Mouse (Mus musculus) adrenal gland, postnatal 4 days (tissue): ENCODE measurements around the gene Mb21d2. TPM values are rescaled to one million over a fixed set of nuclear protein-coding genes. Genes with fewer than 3 reads are reported as not detected.

Source experiments
- DNase-seq, 2 experiments: peaks; one replicate each; pipeline ENCODE4 v3.0.0; 2021 to 2022; ENCODE audit warnings: low spot score in 2 of 2, mixed read lengths in 2 of 2
- total RNA-seq, 2 experiments: library from RNA; stranded (reverse); gene quantifications; 2 replicates each; pipeline ENCODE4 v1.2.3; 2021

Gene Mb21d2
- total RNA-seq, 2 experiments from 2014 or later, result 16.5 to 19.3 TPM

- no peak for DNase-seq
Measured at GRCm38 (mm10) chr16:28902620-28903565, 26.6 kb downstream of the Mb21d2 start.

GRCm38 (mm10) chr16:28899161-28899540 lies 30.3 kb downstream of the Mb21d2 start:
- DNase-seq, result no peak

- DNase-seq, result no peak
Measured at GRCm38 (mm10) chr16:28898509-28899160, 30.8 kb downstream of the Mb21d2 start.

GRCm38 (mm10) chr16:28896571-28896970 lies 32.9 kb downstream of the Mb21d2 start:
- no peak for DNase-seq

DNA sequence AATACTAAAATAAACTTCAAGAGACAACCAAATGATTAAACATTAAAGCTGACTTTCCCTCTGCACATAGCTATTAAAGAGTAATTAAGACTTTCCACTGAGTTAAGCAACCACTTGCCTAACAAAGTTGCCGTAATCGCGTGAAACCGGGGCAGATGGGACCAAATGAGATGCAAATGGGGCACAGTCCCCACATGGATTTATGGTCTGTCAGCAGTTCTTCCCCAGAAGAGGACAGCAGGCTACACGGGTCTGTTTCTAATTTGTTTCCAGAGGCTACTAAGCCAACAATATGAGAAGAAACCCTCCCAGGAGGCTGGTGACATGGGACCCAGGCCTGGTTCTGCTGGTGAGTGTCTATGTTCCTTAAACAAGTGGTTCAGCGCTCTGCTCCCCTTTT lies 34.6 kb downstream of the Mb21d2 start:
- no peak for DNase-seq

DNA sequence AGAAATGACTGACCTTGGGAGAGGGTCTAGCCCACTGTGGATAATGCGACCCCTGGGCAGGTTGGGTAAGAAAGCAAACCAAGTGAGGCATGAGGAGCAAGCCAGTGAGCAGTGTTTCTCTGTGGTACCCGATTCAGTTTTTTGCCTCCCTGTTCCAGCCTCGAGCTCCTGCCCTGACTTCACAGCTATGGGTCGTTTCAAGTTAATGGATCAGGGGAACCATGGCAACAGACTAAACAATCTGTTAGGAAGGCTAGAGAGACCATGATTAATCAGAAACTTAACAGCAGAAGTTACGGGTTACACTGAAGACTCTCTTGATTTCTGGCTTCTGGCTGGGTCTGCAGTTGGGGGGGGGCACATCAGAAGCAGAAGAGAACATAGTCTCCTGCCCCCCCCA lies 36.2 kb downstream of the Mb21d2 start:
- no peak for DNase-seq

- no peak for DNase-seq
Measured at GRCm38 (mm10) chr16:28886201-28886745, 43.2 kb downstream of the Mb21d2 start.

- no peak for DNase-seq
Measured at GRCm38 (mm10) chr16:28885474-28885873, 44.0 kb downstream of the Mb21d2 start.

GRCm38 (mm10) chr16:28884661-28885060 lies 44.8 kb downstream of the Mb21d2 start:
- DNase-seq, result no peak

DNA sequence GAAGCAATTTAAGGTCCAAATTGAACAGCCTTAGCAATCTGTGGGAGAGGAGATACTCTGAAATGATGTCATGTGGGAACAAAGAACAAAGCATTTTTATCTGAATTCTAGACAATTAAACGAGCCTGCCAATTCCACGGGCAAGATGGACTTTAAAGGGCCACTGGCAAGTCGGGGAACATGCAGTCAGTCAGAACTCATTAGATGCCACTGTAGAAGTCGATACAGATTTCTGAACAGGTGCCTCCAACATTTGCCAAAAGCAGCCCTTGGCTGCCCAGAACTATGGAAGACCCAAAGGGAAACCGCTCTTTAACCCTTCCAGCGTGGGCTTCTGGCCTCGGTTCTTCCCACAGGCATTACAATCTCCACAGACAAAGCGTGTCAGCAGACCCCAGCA lies 45.8 kb downstream of the Mb21d2 start:
- no peak for DNase-seq

DNA sequence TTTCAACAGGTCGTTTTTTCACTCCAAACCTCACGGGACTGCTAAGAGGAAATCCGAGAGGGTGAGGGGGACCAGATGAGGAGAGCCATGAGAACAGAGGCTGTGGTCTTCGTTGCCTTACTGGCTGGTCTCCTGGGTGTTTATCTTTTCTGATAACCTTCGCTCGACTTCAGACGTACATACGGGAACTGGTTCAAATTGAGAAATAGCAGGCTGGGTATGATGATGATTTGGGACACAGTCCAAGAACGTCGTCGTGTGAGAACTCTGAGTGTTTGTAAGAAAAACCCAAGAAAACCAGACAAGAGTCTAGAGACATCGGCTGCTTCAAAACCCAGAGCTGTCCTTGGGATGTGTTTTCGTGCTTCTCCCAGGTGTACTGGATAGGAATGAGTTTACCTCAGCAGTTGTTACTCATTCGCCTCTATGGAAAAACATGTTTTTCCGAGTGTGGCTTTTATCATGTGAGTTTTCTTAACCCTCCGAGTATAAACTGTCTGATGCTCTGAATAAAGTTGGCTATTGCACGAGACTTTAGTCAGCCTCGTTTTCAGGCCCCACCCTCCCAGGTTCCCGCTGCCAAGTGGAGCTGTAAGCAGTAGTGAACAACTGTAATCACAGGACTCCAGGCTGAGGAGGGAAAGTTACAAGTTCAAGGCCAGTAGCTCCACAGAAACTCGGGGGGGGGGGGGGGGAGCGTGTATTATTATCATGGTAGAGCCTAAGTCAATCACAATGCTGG lies 46.6 kb downstream of the Mb21d2 start:
- no peak for DNase-seq

DNA sequence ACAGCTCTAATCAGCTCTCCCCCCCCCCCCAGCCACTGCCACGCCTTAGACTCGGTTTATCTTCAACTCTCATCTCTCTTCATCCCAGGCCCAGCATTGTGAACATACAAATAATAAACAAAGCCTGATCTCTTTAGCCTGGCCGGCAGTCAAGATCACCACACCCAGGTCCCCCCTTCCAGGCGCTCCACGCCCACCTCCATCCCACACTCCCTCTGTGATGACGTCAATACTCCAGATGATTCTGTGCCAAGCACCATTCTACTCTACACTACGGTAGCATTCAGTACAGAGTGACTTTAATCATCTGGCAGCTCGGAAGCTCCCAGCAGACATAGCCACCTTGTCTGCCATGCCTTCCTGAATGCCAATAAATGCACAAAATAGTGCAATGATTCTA lies 47.7 kb downstream of the Mb21d2 start:
- no peak for DNase-seq

DNA sequence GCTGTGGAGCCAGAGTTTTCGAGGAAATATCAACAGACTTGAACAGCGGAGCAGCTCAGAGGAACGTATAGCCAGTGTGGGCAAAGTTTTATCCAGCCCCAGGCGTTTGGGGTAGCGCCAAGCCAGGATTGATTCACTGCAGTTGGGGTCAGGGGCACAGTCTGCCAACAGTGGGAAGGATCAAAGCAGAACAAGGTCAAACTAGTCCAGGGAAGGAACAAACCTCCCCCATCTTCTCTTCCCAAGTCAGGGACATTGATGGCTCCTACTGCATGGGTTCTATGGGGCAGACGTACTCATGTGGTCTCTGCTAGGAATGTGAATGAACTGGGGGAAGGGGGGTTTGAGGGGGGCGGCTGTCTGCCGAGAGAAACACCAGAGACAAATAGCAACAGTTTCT lies 48.7 kb downstream of the Mb21d2 start:
- DNase-seq, result peak; percentile 24 to 48

- DNase-seq, result no peak
Measured at GRCm38 (mm10) chr16:28880307-28880681, 49.2 kb downstream of the Mb21d2 start.

DNA sequence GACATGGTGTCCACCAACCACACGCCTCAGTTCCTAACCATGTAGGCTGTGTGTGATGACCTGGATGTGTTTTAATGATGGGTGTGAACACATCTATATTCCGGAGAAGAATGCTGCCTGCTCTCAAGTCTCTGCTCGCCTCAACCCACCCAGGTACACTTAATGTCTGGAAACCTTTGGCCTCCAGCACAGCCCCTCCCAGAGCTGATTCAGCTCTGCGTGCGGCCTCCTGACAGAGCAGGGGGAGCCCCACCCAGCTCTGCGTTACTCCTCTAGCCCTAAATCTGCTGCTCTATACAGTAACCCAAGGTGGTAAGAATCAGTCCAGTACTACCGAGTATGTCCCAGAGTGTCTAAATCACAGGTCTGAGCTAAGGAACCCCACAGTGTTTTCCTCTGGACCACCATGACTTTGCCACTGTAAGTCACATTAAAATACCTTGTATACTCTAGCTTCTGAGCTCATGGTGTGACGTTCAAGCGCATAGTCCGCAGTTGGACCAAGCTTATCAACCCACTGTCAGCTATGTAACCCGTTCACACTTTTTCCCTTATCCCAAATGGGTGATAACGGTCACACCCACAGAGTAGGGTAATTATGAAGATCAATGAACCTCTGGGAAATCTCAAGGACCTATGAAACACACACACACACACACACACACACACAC lies 49.7 kb downstream of the Mb21d2 start:
- no peak for DNase-seq

DNA sequence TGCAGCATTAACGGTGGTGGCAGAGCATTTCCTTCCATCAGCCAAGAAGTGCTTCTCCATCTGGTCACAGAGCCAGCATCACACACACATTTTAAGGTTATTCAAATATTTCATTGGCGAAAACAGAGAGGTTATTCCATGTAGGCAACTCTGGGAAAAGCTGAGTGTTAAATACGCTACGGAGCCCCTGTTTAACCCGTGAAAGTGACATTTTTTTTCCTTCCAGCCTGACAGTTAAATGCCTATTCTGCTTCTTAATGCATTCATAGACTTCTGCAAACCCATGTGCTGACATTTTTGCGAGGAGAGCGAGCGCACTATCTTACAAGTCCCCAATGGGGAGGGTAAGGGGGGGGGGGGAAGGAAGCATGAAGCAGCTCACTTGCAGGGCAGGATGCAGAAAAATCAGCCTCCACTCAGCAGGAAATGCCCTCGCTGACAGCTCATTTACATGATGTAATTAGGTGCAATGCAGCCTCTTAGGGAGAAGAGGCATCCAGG lies 52.3 kb downstream of the Mb21d2 start:
- DNase-seq, result no peak

DNA sequence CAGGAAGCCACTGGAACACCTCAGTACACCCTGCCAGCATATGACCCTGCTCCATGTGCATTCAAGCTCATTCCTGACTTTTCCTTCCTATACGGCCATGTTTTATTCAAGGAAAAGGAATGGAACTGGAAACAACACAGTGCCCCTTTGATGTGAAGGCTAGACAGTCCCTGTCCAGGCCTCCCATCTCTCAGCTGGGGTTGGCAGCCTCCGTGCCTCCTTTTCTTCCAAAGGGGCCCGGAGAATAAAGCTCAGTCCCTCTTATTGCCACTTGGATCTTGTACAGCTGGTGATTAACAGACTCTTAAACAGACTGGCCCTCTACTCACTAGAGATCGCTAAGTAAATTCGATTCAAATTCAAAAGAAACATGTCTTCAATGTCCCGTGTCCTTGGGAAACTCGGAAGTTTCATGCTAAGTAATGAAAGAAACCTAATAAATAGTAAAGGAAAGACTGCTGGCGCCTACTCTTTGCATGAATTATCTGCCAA lies 56.0 kb downstream of the Mb21d2 start:
- DNase-seq, result no peak

- no peak for DNase-seq
Measured at GRCm38 (mm10) chr16:28870860-28871259, 58.6 kb downstream of the Mb21d2 start.

- no peak for DNase-seq
Measured at GRCm38 (mm10) chr16:28870456-28870855, 59.0 kb downstream of the Mb21d2 start.

- no peak for DNase-seq
Measured at GRCm38 (mm10) chr16:28868864-28869263, 60.6 kb downstream of the Mb21d2 start.
